Mouse (Mus musculus) liver, embryonic 14.5 days (tissue): ENCODE data around the gene Pdzk1.

Source experiments
- CTCF ChIP-seq: IDR thresholded peaks from 2 replicates; pipeline ENCODE4 v1.5.1; 2016; ENCODE audit warnings: antibody characterized with exemption, low read depth, control low read depth
- EP300 ChIP-seq: IDR thresholded peaks from 2 replicates; pipeline ENCODE4 v1.6.1; 2016; ENCODE audit warnings: antibody characterized with exemption, low read depth

GRCm38 (mm10) chr3:96854376-96854775 lies 25.3 kb downstream of the Pdzk1 start:
- TF ChIP-seq CTCF: no peak
- no peak for TF ChIP-seq EP300
